Mouse (Mus musculus) ovary, adult 2 months (tissue): ENCODE measurements around the gene Glipr1l1. TPM values are rescaled to one million over a fixed set of nuclear protein-coding genes. Genes with fewer than 3 reads are reported as not detected.

Source experiments
- polyA plus RNA-seq: library from polyadenylated mRNA; depleted of rRNA; stranded (reverse); fragments of >200 nt; gene quantifications from 2 replicates; pipeline ENCODE4 v1.2.3, GENCODE M21; 2012; rRNA removed

The Glipr1l1 gene
- polyA plus RNA-seq: not detected in 2 replicates

DNA sequence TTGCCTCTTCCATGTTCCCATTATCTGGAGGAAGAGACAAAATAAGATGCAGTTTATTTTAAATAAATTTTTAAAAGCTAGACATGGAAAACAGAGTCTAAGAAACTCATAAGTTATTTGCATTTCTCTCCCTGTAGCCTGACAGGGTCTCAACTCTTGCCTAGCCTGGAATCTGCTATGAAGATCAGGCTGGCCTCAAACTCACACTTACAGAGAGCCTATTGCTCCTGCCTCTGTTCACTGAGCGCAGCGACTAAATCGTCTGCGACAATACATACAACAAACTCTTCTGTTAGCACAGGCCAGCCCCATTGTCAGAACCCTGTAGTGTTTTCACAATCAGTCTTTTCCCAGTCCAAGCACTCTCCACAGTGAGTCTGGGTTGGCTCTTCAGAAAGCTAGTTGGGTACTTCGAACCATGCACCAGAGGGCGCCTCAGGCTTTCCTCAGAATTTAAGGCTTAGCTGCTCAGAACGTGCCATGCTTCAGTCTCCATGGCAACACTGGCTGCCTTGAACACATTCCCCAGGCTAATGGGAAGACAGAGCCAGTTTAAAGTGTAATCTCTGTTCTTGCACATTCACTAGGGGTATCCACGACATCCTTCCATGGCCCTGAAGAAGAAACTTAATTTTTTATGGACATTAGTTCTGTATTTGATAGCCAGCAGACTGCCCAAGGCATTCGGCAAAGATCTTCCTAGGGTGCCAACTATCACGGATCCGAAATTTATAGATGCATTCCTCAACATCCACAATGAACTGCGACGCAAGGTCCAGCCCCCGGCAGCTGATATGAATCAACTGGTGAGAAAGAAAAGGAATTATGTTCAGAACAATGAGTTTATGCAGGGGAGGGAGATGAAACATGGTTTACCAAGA lies at the start of gene Glipr1l1:
Glipr1l1 (plus strand) TSS at position 488 of the 881 bp plus-strand sequence.

DNA sequence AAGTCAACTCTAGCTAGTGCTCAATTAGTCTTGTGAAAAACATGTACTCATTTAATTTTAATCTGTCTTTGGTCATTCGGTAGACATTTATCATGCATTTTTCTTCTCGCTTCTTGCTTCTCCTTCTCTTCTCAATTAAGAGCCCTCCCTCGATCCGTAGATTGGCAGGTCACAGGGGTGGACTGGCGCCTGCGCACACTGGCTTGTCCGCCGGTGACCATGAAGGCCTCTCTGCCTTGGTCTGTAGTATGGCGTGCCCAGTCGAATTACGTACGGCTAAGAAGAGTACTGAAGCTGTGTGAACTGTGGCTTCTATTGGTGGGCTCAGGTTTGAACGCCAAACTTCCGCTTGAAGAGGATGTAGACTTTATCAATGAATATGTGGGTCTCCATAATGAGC lies 23.2 kb downstream of the Glipr1l1 start, which contains the start of gene Glipr1l2:
Glipr1l2 (plus strand) TSS at position 198 of the 400 bp plus-strand sequence.

Other genes with a start within 250 kb of the Glipr1l1 start
- gene Krr1, start 87.5 kb upstream of the Glipr1l1 start, polyA plus RNA-seq: 3.0 and 5.5 TPM in 2 replicates
- gene Glipr1, start 57.6 kb upstream of the Glipr1l1 start, polyA plus RNA-seq: 3.7 and 5.2 TPM in 2 replicates
- not detected in 2 replicates for gene Glipr1l2, start 23.2 kb downstream of the Glipr1l1 start, polyA plus RNA-seq
- gene Glipr1l3, start 100.1 kb downstream of the Glipr1l1 start, polyA plus RNA-seq: not detected in 2 replicates
- gene Caps2, start 103.4 kb downstream of the Glipr1l1 start, polyA plus RNA-seq: 0.08 and 0.32 TPM in 2 replicates
- 0.74 and 0.88 TPM in 2 replicates for gene Kcnc2, start 210.9 kb downstream of the Glipr1l1 start, polyA plus RNA-seq